Mouse (Mus musculus) gastrocnemius, adult 8-10 months (tissue): ENCODE measurements around the gene Lman2l. TPM values are rescaled to one million over a fixed set of nuclear protein-coding genes. Genes with fewer than 3 reads are reported as not detected.
A peak's percentile ranks its signal among the peaks of the same experiment; 100 is the strongest.

Source experiments
- DNase-seq, 2 experiments: peaks; one replicate each; pipeline ENCODE4 v3.0.0; 2022; ENCODE audit warnings: low spot score in 2 of 2
- total RNA-seq, 4 experiments: library from RNA; stranded (reverse); gene quantifications; 2 replicates each; pipeline ENCODE4 v1.2.4; 2022

The Lman2l gene
- total RNA-seq, 4 experiments from 2014 or later: 19.9 to 24.7 (median 22.6) TPM

DNA sequence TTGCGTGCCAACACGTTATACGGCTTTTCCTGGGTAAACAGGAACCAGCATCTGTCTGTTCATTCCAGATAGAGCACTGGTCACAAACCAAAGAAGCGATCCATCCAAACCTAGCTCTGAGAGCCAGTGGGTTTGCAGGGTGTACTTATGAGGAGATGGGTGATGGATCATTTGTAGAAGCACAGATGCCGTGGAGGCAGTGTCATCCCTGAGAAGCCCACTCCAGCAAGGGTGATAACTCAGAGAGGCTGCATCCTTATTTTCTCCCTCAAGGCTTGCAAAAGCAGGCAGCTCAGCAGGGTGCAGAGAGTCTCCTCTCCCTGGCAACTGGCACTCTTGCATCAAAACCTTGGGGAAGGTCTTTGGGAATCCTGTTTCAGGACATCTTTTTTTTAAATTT is 13.1 kb upstream of the Lman2l start:
- DNase-seq: no peak

- no peak for DNase-seq
Observed at GRCm38 (mm10) chr1:36457388-36458014, 12.4 kb upstream of the Lman2l start.

DNA sequence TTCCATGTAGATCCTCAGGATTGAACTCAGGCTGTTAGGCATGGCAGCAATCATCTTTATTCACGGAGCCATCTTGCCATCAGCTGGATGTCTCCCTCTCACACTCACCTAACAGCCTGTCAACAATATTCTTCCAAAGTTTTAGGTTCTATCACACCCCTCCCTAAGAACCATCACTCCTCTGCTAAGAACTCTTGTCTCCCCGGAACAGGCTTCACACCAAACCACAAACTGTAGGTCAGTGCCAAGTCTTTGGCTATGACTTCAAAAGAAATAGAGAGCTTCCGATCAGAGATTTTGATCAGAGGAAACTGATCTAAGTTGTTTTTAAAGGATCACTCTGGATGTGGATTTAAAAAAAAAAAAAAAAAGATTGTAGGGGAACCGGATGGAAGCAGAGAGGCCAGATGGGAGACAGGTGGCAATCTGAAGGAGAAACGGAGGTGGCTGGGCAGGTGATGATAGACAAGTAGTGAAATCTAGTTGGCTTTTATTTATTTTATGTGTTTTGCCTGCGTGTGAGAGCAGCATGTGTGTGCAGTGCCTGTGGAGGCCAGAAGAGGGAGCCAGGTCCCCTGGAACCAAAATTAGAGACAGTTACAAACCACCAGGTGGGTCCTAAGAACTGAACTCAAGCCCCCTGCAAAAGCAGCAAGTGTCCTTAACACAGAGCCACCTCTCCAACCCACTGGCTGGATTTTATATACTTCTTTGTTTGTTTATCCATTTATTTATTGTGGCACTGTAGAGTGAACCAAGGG is 9.2 kb upstream of the Lman2l start:
- no peak for DNase-seq

DNA sequence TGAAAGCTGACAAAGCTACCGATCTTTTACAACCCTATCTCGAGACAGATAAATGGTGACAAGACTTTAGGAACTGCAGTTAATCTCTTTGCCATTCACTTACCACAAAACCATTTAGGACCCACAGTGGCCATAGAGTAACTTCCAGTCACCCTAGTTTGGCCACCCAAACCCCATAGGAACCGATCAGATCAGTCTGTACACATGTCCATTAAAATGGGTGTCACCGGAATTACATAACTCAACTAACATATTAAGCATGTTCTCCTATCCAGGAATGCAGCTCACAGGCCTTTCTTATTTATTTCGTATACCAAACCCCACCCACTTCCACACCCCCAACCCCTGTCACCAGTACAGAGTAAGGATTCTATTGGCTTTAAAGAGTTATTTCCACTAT is 1.8 kb upstream of the Lman2l start:
- no peak for DNase-seq

GRCm38 (mm10) chr1:36446106-36446824 is 1.2 kb upstream of the Lman2l start:
- no peak for DNase-seq

GRCm38 (mm10) chr1:36445508-36445907 is 437 bp upstream of the Lman2l start:
- no peak for DNase-seq

DNA sequence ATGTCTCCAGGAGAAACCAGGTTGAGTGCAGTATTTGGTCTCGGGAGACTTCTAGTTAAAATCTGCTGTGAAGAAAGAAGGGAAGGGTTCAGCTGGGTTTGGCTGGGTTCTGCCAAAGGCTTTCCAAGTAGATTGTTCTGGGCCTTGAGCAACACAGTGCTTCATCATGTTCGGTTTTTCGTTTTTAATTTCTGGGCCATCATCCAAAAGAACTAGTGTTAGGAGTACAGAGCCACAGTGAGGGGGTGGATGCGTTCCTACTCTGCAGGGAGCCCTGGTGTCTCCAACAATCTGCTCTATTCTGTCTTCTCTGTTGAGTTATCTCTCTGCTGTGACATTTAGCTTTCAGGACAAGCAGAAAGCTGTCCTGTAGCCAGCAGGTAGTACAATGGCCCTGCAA is 4.0 kb downstream of the Lman2l start:
- peak; percentile 13 to 21 for DNase-seq

GRCm38 (mm10) chr1:36437223-36437622 is 7.8 kb downstream of the Lman2l start:
- no peak for DNase-seq

GRCm38 (mm10) chr1:36436515-36436914 is 8.6 kb downstream of the Lman2l start:
- no peak for DNase-seq

GRCm38 (mm10) chr1:36435071-36435470 is 10.0 kb downstream of the Lman2l start:
- no peak for DNase-seq

- no peak for DNase-seq
Observed at GRCm38 (mm10) chr1:36433616-36434015, 11.5 kb downstream of the Lman2l start.

GRCm38 (mm10) chr1:36432999-36433398 is 12.1 kb downstream of the Lman2l start:
- no peak for DNase-seq

- DNase-seq: no peak
Observed at GRCm38 (mm10) chr1:36429511-36429910, 15.6 kb downstream of the Lman2l start.

DNA sequence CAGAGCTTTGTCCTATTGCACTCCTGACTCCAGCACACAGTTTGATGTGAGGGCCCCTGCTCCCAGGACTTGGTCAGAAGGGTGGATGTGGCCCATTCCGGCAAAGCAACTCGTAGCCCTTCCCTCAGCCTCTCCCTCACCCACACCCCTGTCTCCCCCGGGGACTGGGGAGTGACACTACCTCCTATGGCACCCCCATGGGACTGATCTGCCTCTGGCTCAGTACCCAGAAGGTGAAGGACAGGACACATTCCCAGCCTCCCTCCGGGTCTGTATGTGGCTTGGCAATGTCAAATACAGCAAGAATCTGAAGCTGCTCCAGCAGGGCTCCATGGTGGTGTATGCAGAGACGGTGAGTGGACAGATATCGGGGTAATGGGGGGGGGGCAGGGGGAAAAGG is 40.5 kb downstream of the Lman2l start:
- DNase-seq: no peak

GRCm38 (mm10) chr1:36401509-36401908 is 43.6 kb downstream of the Lman2l start:
- no peak for DNase-seq

DNA sequence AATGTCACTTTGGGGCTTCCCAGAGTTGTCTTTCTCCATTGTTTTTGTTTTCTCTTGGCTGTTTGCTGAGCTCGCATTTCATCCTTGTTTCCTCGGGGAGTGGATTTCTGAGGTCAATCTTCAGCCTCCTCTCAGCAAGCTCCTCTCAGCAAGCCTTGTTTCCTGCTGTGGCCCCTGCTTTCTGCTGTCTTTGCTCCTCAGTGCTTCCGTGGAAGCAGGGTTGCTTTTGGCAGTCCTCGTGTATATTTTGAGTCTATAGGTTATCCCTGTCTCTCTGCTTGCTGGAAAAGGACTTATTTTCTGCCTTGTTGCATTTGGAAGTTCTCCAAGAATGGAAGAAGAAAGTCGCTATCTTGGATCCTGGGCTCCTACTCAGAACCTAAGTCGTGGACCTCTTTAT is 48.0 kb downstream of the Lman2l start:
- DNase-seq: no peak

DNA sequence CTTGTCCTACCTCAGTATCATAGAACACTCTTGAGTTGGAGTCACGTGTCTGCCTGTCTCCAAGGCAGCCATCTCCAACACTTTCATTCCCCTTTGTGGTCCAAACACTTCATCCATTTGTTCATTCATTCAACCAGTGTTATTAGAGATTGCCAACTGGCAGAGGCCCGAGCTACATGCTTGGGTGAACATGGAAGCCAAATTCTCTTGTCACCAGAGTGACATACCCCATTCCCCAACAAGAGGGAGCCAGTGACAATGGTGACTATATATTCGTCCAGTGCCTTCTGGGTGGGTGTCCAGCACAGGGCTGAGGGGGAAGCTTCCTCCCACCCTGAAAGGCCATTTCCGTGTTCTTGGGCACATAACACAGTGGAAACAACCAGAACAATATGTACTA is 65.5 kb downstream of the Lman2l start:
- no peak for DNase-seq

DNA sequence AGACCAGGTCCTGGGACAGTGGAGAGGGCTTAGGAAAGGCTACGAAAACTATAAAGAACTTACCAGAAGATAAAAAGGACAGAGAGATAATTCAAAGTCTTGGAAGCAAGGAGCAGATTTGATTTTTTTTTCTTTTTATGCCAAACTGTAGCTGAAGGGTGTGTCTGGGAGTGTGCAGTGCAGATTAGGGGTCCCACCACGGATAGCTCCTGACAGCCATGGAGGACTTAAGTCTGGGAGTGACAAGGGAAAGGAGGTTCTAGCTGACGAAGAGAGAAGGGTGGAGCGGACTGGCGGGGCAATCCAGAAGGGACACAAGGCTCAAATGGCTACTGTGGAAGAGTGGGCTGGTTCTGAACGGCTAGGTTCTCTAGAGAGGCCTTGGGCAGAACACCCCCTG is 66.2 kb downstream of the Lman2l start:
- no peak for DNase-seq

GRCm38 (mm10) chr1:36371934-36372845 is 72.9 kb downstream of the Lman2l start, which contains the start of gene Fer1l5:
Fer1l5 (plus strand) TSS chr1:36372291.
- DNase-seq: no peak

GRCm38 (mm10) chr1:36370918-36371317 is 74.2 kb downstream of the Lman2l start:
- no peak for DNase-seq
